Mouse (Mus musculus) left cerebral cortex, postnatal 10 days (tissue): ENCODE data around the gene Ppp1r13l. TPM values are rescaled to one million over a fixed set of nuclear protein-coding genes. Genes with fewer than 3 reads are reported as not detected.
A peak's percentile ranks its signal among the peaks of the same experiment; 100 is the strongest.

ENCODE experiments used
- DNase-seq, 2 experiments: peaks; one replicate each; pipeline ENCODE4 v3.0.0; 2021 to 2022; ENCODE audit warnings: low spot score in 2 of 2, mixed read lengths in 1 of 2; ENCODE audit errors: extremely low spot score in 1 of 2
- intact Hi-C: fragments of 180-260 bp; cut with DNase I; formaldehyde crosslinking; loops from one replicate; pipeline ENCODE4 v1.15.1; 2025
- total RNA-seq, 2 experiments: library from RNA; stranded (reverse); gene quantifications; 2 replicates each; pipeline ENCODE4 v1.2.3; 2021

Gene Ppp1r13l
- total RNA-seq, 2 experiments from 2014 or later: 5.3 to 7.2 TPM

GRCm38 (mm10) chr7:19399496-19400280 is 40.1 kb downstream of the Ppp1r13l start:
- intact Hi-C loops: loop anchor here (10.0 kb wide), 1 partner anchor 305 kb away; no protein-coding TSS in a partner anchor
- DNase-seq: peak in 1 of 2 experiments; percentile 57

DNA sequence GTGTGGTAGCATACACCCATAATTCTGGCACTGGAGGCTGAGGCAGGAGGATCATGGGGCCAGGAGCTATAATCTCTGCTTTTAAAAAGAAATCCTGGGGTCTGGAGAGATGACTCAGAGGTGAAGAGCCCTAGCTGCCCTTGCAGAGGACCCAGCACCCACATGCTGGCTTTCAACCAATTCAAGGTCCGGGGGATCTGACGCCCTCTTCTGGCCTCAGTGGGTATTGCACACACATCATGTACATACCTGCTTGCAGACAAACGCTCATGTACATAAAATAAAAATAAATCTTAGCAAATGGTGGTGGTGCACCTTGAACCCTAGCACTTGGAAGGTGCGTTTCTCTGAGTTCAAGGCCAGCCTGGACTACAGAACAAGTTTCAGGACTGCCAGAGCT is 41.4 kb downstream of the Ppp1r13l start:
- no peak for DNase-seq
- intact Hi-C loops: loop anchor here (10.0 kb wide), 1 partner anchor 304 kb away; no protein-coding TSS in a partner anchor

DNA sequence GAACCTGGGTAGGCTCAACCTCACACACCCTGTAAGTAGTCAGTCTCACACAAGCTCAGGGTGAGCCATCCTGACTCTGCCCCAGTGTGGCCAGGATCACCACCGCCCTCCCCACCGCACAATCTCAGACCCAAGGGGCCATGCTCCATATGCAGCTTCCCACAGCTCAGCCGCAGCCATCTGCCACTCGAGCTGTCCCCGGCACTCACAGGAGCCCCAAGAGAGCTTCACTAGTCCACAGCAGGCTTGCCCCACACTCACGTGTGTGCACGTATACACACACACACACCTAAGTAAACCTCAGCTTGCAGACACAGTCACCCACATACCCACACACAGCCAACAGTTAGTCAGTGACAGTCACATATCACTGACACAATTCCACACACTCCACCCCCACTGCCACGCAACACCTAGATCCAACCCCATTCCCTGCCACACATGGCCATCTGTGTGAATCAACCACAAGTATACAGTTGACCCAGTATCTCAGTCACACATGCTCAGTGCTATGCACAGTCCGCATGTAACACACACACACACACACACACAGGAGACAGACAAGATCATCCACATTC is 43.1 kb downstream of the Ppp1r13l start:
- DNase-seq: no peak
- intact Hi-C loops: loop anchor here (10.0 kb wide), 1 partner anchor 302 kb away; no protein-coding TSS in a partner anchor

DNA sequence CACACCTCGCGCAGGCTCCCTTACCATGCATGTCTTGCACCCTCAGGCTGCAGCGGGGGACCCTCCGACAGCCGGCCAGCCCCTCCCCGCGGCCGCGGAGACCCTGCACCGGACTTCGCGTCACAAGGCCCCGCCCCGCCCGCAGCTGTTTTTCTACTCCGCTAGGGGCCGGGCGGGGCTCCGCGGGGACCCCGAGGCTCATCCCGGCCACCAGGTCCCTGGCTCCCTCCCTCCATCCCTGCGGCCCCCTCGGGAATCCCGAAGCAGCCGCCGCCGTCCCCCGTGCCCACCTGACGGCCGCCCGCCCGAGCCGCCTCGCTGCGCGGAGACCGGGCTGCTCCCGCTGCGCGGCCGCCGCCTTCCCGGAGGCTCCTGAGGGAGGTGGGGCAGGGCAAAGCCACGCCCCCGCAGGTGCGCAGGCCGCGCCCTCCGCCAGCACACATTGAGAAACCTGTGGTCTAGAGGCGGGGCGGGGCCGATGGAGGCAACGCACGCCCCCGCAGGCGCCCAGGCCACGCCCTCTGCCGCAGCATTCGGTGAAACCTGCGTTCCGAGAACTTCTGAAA is 44.3 kb downstream of the Ppp1r13l start, which contains the start of gene Klc3:
Gene Klc3, minus strand, starts transcription at position 374 of the 566 bp plus-strand sequence.
- DNase-seq: peak in 1 of 2 experiments; percentile 54
- intact Hi-C loops: loop anchor here (10.0 kb wide), 1 partner anchor 301 kb away; no protein-coding TSS in a partner anchor

- intact Hi-C loops: loop anchor here (10.0 kb wide), 1 partner anchor 300 kb away; no protein-coding TSS in a partner anchor
- DNase-seq: no peak
Observed at GRCm38 (mm10) chr7:19404476-19404875, 44.9 kb downstream of the Ppp1r13l start, which contains the start of gene Ckm. Ckm (plus strand) TSS chr7:19404776.

DNA sequence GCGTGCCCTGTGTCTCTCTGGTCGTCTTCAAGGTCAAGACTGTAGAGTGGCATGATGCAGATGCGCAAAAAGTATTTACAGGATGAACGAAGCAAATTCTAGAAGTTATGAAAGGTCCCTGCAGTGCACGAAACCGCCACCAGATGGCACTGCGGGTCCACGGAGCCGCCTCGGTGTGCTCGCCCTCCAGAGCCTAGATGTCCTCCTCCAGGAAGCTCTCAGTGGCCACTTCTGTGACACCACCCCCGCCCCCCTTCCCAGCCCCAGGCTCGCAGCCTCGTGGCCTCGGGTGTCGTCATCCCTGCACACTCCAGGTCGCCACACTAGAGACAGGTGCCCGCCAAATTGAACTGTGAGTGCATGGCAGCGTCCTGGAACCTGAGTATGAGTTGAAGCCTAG is 45.9 kb downstream of the Ppp1r13l start:
- DNase-seq: peak; percentile 57 to 77
- intact Hi-C loops: loop anchor here (5.0 to 10.0 kb wide), 2 partner anchors 167 to 299 kb away; no protein-coding TSS in a partner anchor

GRCm38 (mm10) chr7:19409753-19410152 is 50.2 kb downstream of the Ppp1r13l start:
- DNase-seq: no peak
- intact Hi-C loops: loop anchor here (5.0 to 10.0 kb wide), 2 partner anchors 163 to 295 kb away; no protein-coding TSS in a partner anchor

DNA sequence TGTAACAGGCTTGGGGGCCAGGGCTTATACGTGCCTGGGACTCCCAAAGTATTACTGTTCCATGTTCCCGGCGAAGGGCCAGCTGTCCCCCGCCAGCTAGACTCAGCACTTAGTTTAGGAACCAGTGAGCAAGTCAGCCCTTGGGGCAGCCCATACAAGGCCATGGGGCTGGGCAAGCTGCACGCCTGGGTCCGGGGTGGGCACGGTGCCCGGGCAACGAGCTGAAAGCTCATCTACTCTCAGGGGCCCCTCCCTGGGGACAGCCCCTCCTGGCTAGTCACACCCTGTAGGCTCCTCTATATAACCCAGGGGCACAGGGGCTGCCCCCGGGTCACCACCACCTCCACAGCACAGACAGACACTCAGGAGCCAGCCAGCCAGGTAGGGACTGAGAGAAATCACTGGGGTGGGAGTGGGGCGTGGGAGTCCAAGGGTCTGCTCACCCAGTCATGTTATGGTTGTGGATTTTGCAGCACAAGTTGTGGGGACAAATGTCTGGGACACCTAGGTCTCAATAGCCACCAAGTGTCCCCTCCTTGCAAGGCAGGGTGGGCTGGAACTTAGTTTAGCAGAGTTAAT is 51.3 kb downstream of the Ppp1r13l start:
- DNase-seq: no peak
- intact Hi-C loops: no loop called here

DNA sequence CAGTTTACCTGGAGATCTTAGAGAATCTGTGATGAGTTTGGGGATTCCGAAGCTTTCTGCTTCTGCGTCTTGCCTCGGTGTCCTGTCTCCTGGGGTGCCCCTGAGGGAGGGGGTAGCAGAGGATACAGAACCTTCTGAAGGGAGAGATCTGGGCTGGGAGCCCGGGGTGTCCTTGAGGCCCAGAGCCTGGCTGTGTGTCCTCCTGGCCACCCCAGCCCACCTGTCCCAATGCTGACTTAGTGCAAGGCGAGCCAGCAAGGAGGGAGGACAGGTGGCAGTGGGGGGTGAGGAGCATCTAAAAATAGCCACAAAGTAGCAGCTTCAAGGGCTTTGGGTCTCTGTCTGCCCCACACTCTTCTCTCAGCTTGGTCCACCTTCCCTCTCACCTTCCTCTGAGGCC is 52.2 kb downstream of the Ppp1r13l start:
- DNase-seq: no peak
- intact Hi-C loops: no loop called here

DNA sequence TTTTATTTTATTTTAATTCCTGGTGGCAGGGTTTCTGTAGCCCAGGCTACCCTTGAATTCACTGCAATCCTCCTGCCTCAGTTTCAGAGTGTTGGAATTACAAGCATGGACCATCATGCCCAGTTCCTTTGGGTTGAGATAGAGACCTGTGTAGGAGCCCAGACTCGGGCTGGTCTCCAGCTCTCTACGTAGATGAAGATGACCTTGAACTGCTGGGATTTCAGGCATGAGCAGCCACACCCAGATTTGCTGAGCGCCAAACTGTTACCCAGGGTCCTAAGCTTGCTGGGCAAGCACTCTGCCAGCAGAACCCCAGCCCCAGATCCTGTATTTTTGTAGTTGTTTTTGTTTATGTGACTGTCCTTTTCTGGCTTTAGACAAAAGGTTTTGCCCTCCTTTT is 54.0 kb downstream of the Ppp1r13l start:
- intact Hi-C loops: no loop called here
- no peak for DNase-seq

- intact Hi-C loops: no loop called here
- DNase-seq: peak in 1 of 2 experiments; percentile 36
Observed at GRCm38 (mm10) chr7:19416590-19416989, 57.0 kb downstream of the Ppp1r13l start.

DNA sequence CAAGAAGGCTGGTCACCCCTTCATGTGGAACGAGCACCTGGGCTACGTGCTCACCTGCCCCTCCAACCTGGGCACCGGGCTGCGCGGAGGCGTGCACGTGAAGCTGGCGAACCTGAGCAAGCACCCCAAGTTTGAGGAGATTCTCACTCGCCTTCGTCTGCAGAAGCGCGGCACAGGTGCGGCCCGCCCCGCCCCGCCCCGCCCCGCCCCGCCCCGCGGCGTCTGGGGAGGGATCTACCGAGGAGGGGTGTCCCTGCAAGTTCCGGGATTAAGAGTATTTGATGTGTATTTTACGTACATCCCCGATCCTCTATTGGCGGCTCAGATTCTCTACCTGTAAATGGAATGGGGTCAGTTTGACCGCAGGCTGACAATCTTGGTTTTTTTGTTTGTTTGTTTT is 60.6 kb downstream of the Ppp1r13l start:
- DNase-seq: no peak
- intact Hi-C loops: no loop called here

- intact Hi-C loops: no loop called here
- peak; percentile 83 to 94 for DNase-seq
Observed at GRCm38 (mm10) chr7:19420821-19421636, 61.5 kb downstream of the Ppp1r13l start.

GRCm38 (mm10) chr7:19423083-19423482 is 63.5 kb downstream of the Ppp1r13l start:
- intact Hi-C loops: no loop called here
- no peak for DNase-seq

DNA sequence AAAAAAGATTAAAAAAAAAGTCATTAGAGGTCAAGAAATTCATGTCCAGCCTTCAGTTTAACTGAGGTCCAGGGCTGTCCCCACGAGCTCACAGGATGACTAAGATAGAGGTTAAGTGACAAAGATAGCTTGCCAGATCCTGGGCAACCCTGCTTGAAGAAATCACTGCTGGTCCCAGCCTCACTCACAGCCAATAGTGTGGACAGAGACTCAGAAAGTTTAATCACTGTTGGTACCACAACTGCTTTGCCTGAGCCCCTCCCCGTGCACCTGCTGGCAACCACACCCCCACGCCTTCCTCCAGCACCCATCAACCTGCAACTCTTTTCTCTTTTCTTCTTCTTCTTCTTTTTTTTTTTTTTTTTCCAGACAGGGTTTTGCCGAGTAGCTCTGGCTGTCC is 64.5 kb downstream of the Ppp1r13l start:
- intact Hi-C loops: no loop called here
- DNase-seq: no peak

GRCm38 (mm10) chr7:19426349-19426748 is 66.8 kb downstream of the Ppp1r13l start:
- intact Hi-C loops: no loop called here
- no peak for DNase-seq

GRCm38 (mm10) chr7:19426888-19427287 is 67.3 kb downstream of the Ppp1r13l start:
- no peak for DNase-seq
- intact Hi-C loops: no loop called here
